30 mouse cellular contexts compared by ENCODE assay signal in the genomic region with DNA sequence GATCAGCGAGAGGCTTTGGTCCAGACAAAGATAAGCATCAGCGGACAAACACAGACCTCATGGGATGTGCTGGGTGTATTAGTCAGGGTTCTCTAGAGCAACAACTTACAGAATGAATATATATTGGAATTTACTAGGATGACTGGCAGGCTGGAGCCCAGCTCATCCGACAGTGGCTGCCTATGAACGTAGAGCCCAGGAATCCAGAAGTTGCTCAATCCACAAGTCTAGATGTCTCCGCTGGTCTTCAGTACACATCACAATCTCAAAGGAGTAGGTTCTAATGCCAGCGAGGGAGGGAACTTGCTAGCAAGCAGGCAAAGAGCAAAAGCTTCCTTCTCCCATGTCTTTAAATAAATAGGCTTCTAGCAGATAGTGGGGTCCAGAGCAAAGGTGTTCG.
"Had no signal": no experiment of that assay in that cellular context is flagged by ENCODE, and none has a peak within 500 bp of the region (broad histone marks: within the 10 kb centered on the region; RNA-seq: fewer than 3 reads in every experiment).

No protein-coding gene starts in this region.

- H3K27ac ChIP-seq: left cerebral cortex, adult 2 months; limb, embryonic 10.5 days; limb, embryonic 12.5 days; limb, embryonic 13.5 days; limb, embryonic 15.5 days; liver, embryonic 12.5 days; liver, embryonic 13.5 days; liver, embryonic 14.5 days; liver, embryonic 15.5 days; lung, embryonic 15.5 days; macrophage; midbrain, embryonic 10.5 days; midbrain, embryonic 12.5 days; midbrain, embryonic 13.5 days; midbrain, embryonic 15.5 days had no signal

- H3K4me1 ChIP-seq: limb, embryonic 15.5 days; liver, embryonic 15.5 days; midbrain, embryonic 15.5 days had no signal

- H3K4me3 ChIP-seq: left cerebral cortex, adult 2 months; limb, embryonic 10.5 days; limb, embryonic 12.5 days; limb, embryonic 13.5 days; limb, embryonic 15.5 days; liver, embryonic 12.5 days; liver, embryonic 13.5 days; liver, embryonic 15.5 days; lung, embryonic 15.5 days; megakaryocyte, embryonic 14.5 days; midbrain, embryonic 10.5 days; midbrain, embryonic 12.5 days; midbrain, embryonic 13.5 days; midbrain, embryonic 15.5 days had no signal

- ATAC-seq: liver, embryonic 12.5 days; liver, postnatal 0 days; lung, postnatal 0 days; midbrain, embryonic 13.5 days; midbrain, embryonic 15.5 days had no signal

- H3K36me3 ChIP-seq: liver, embryonic 15.5 days; midbrain, embryonic 12.5 days; midbrain, embryonic 15.5 days had no signal

- H3K4me2 ChIP-seq: limb, embryonic 12.5 days; limb, embryonic 13.5 days; limb, embryonic 15.5 days; liver, embryonic 11.5 days; liver, embryonic 12.5 days; liver, embryonic 13.5 days; liver, embryonic 15.5 days; lung, embryonic 14.5 days; lung, embryonic 15.5 days; midbrain, embryonic 11.5 days; midbrain, embryonic 12.5 days; midbrain, embryonic 13.5 days; midbrain, embryonic 15.5 days had no signal

- H3K27me3 ChIP-seq: limb, embryonic 12.5 days; limb, embryonic 13.5 days; limb, embryonic 15.5 days; liver, embryonic 12.5 days; liver, embryonic 13.5 days; liver, embryonic 15.5 days; lung, embryonic 15.5 days; midbrain, embryonic 12.5 days; midbrain, embryonic 13.5 days; midbrain, embryonic 15.5 days had no signal

- H3K9me3 ChIP-seq: limb, embryonic 10.5 days; limb, embryonic 15.5 days; liver, embryonic 12.5 days; liver, embryonic 13.5 days; liver, embryonic 15.5 days; lung, embryonic 15.5 days; midbrain, embryonic 13.5 days; midbrain, embryonic 15.5 days had no signal

- H3K9ac ChIP-seq: limb, embryonic 12.5 days; limb, embryonic 13.5 days; limb, embryonic 15.5 days; liver, embryonic 12.5 days; liver, embryonic 13.5 days; liver, embryonic 14.5 days; liver, embryonic 15.5 days; liver, postnatal 0 days; lung, embryonic 14.5 days; lung, embryonic 15.5 days; midbrain, embryonic 12.5 days; midbrain, embryonic 13.5 days; midbrain, embryonic 15.5 days had no signal

- DNase-seq: left cerebral cortex, postnatal 4 days; liver; liver, embryonic 13.5 days; liver, postnatal 0 days; lung, adult 18-20 months; lung, adult 2 months; lung, embryonic 14.5 days; lung, postnatal 10 days; lung, postnatal 14 days; lung, postnatal 36 days; lung, postnatal 4 days; midbrain, embryonic 14.5 days had no signal
